Comparison of ENCODE assay signal across 12 mouse cellular contexts in genomic region chr10:80048834-80049233, GRCm38 (mm10). TPM values are rescaled to one million over a fixed set of nuclear protein-coding genes. Genes with fewer than 3 reads are reported as not detected.
DNase-seq lines count a peak whose midpoint lies in the region; ATAC-seq and TF ChIP-seq lines count a peak whose summit lies in the region.
"Had no signal": no experiment of that assay in that cellular context is flagged by ENCODE, and none has a peak within 500 bp of the region (broad histone marks: within the 10 kb centered on the region; RNA-seq: fewer than 3 reads in every experiment).

No protein-coding gene starts in this region.

- H3K4me2 ChIP-seq in heart, embryonic 11.5 days, result no peak overlapping the region
- H3K4me2 ChIP-seq in lung, postnatal 0 days (replicated peaks; ENCODE audit: low read depth, low read length), result no peak overlapping the region
- H3K4me2 ChIP-seq in embryonic facial prominence, embryonic 14.5 days (ENCODE audit: low read depth, low read length), result no peak overlapping the region
- no peak overlapping the region for H3K4me2 ChIP-seq in limb, embryonic 12.5 days

- H3K27me3 ChIP-seq in heart, embryonic 11.5 days (ENCODE audit: control insufficient read depth, insufficient read depth, low read length), result no peaks in the 10 kb centered on the region
- no peaks in the 10 kb centered on the region for H3K27me3 ChIP-seq in lung, postnatal 0 days (replicated peaks; ENCODE audit: insufficient read depth, low read length)
- no peaks in the 10 kb centered on the region for H3K27me3 ChIP-seq in embryonic facial prominence, embryonic 14.5 days (replicated peaks; ENCODE audit: control insufficient read depth, insufficient read depth, low read length)
- H3K27me3 ChIP-seq in limb, embryonic 12.5 days, result peaks cover 10% of the 10 kb centered on the region; the same call in 1 of the 2 replicates

- peak overlapping the region; percentile 10; the same call in 1 of the 2 replicates for H3K27ac ChIP-seq in heart, embryonic 11.5 days (ENCODE audit: low read depth, low read length)
- peak overlapping the region; percentile 68 for H3K27ac ChIP-seq in lung, postnatal 0 days (ENCODE audit: low read length)
- peak overlapping the region; percentile 50 for H3K27ac ChIP-seq in embryonic facial prominence, embryonic 14.5 days (replicated peaks; ENCODE audit: low read depth, low read length)
- H3K27ac ChIP-seq in limb, embryonic 12.5 days, result peak overlapping the region; percentile 71

- H3K4me3 ChIP-seq in heart, embryonic 11.5 days (ENCODE audit: low read depth, low read length), result no peak overlapping the region
- H3K4me3 ChIP-seq in lung, postnatal 0 days (ENCODE audit: low read depth, low read length), result no peak overlapping the region
- H3K4me3 ChIP-seq in lung, adult 2 months (replicated peaks; ENCODE audit: extremely low read depth, low read depth, low read length), result no peak overlapping the region
- H3K4me3 ChIP-seq in embryonic facial prominence, embryonic 14.5 days (ENCODE audit: low read depth, low read length), result no peak overlapping the region
- H3K4me3 ChIP-seq in limb, embryonic 12.5 days (replicated peaks), result no peak overlapping the region
- H3K4me3 ChIP-seq: erythroblast, embryonic 14.5 days had no signal

- no peak overlapping the region for H3K9ac ChIP-seq in heart, embryonic 11.5 days (ENCODE audit: low read depth, low read length)
- no peak overlapping the region for H3K9ac ChIP-seq in lung, postnatal 0 days (replicated peaks; ENCODE audit: low read depth)
- H3K9ac ChIP-seq in embryonic facial prominence, embryonic 14.5 days (ENCODE audit: low read depth, low read length), result no peak overlapping the region
- H3K9ac ChIP-seq in limb, embryonic 12.5 days (replicated peaks), result no peak overlapping the region

- TF ChIP-seq CTCF in lung, postnatal 0 days (IDR thresholded peaks at IDR 0.05), result no peak
- TF ChIP-seq CTCF in lung, adult 2 months (IDR thresholded peaks at IDR 0.05; ENCODE audit: insufficient read depth, low read length), result no peak

- no peak for TF ChIP-seq EP300 in lung, postnatal 0 days (IDR thresholded peaks at IDR 0.05)

- no peak for DNase-seq in heart, adult 9 months (ENCODE audit: low spot score in 2 of 2)
- DNase-seq in lung, postnatal 0 days (ENCODE audit: low spot score), result peak; percentile 25
- no peak for DNase-seq in lung, adult 2 months
- DNase-seq in embryonic facial prominence, embryonic 14.5 days (ENCODE audit: low spot score), result no peak
- no peak for DNase-seq in frontal cortex, adult 2 months (ENCODE audit: extremely low spot score in 1 of 2, low spot score in 1 of 2)
- no peak for DNase-seq in ovary, postnatal 14 days (ENCODE audit: low spot score)
- DNase-seq: kidney, postnatal 25 days; right cerebral cortex, postnatal 14 days; thymus, postnatal 14 days had no signal

- no peak for ATAC-seq in heart, embryonic 11.5 days (replicated peaks; ENCODE audit: insufficient number of reproducible peaks, low FRiP score, low TSS enrichment)
- no peak for ATAC-seq in lung, postnatal 0 days
- no peak for ATAC-seq in embryonic facial prominence, embryonic 14.5 days (ENCODE audit: low read depth)
- no peak for ATAC-seq in limb, embryonic 12.5 days (ENCODE audit: insufficient number of reproducible peaks, insufficient read depth, low FRiP score, low TSS enrichment, low read depth)

- H3K9me3 ChIP-seq in heart, embryonic 11.5 days (replicated peaks; ENCODE audit: control insufficient read depth, low read length), result no peaks in the 10 kb centered on the region; the same call in 1 of the 2 replicates
- H3K9me3 ChIP-seq in lung, postnatal 0 days (ENCODE audit: low read length), result no peaks in the 10 kb centered on the region
- no peaks in the 10 kb centered on the region for H3K9me3 ChIP-seq in embryonic facial prominence, embryonic 14.5 days (ENCODE audit: control insufficient read depth, low read length)
- H3K9me3 ChIP-seq in limb, embryonic 12.5 days, result no peaks in the 10 kb centered on the region

- 27% methylated on average over 3 of the region's 3 CpGs for whole genome bisulfite sequencing in heart, embryonic 11.5 days (ENCODE audit: insufficient replicate concordance)
- 55% methylated on average over 3 of the region's 3 CpGs for WGBS in lung, postnatal 0 days
- 60% methylated on average over 3 of the region's 3 CpGs for WGBS in lung, adult 2 months
- WGBS in embryonic facial prominence, embryonic 14.5 days, result 50% methylated on average over 3 of the region's 3 CpGs
- WGBS in limb, embryonic 12.5 days, result 61% methylated on average over 3 of the region's 3 CpGs

- peaks cover 35% of the 10 kb centered on the region for H3K4me1 ChIP-seq in heart, embryonic 11.5 days (ENCODE audit: control insufficient read depth, insufficient read depth, low read length)
- H3K4me1 ChIP-seq in lung, postnatal 0 days (ENCODE audit: insufficient read depth, low read depth, low read length), result peaks cover 29% of the 10 kb centered on the region
- peaks cover 24% of the 10 kb centered on the region for H3K4me1 ChIP-seq in lung, adult 2 months (ENCODE audit: control insufficient read depth, insufficient read depth, low read length)
- H3K4me1 ChIP-seq in embryonic facial prominence, embryonic 14.5 days (ENCODE audit: control insufficient read depth, insufficient read depth, low read length), result peaks cover 10% of the 10 kb centered on the region
- H3K4me1 ChIP-seq in limb, embryonic 12.5 days (replicated peaks), result peaks cover 21% of the 10 kb centered on the region

- H3K36me3 ChIP-seq in heart, embryonic 11.5 days (ENCODE audit: control insufficient read depth, insufficient read depth, low read length), result no peaks in the 10 kb centered on the region
- H3K36me3 ChIP-seq in lung, postnatal 0 days (ENCODE audit: insufficient read depth, low read length), result no peaks in the 10 kb centered on the region
- no peaks in the 10 kb centered on the region for H3K36me3 ChIP-seq in embryonic facial prominence, embryonic 14.5 days (ENCODE audit: control insufficient read depth, insufficient read depth, low read length)
- H3K36me3 ChIP-seq in limb, embryonic 12.5 days, result no peaks in the 10 kb centered on the region

- TF ChIP-seq POLR2A in lung, adult 2 months (IDR thresholded peaks at IDR 0.05; ENCODE audit: borderline replicate concordance, extremely low read depth, low read depth, low read length), result no peak

RNA-seq across cellular contexts. Expression of gene Gpx4, which starts 1.9 kb away (rescaled TPM):
- 711 and 729 TPM in 2 replicates for polyA plus RNA-seq in heart, embryonic 11.5 days (2014; fragmentation: Nextera tagmentation; extraction: Ambion mirVana)
- 1,058 and 1,082 TPM in 2 replicates for polyA plus RNA-seq in lung, postnatal 0 days (2015; fragmentation: Nextera tagmentation; extraction: Ambion mirVana)
- 581 and 623 TPM in 2 replicates for polyA plus RNA-seq in lung, adult 2 months (2012; rRNA removed)
- 505 and 517 TPM in 2 replicates for polyA plus RNA-seq in embryonic facial prominence, embryonic 14.5 days (2014; fragmentation: Nextera tagmentation; extraction: Ambion mirVana)
- polyA plus RNA-seq in limb, embryonic 12.5 days (2016; fragmentation: Nextera tagmentation; extraction: Ambion mirVana), result 463 and 494 TPM in 2 replicates
- 867 and 914 TPM in 2 replicates for polyA plus RNA-seq in frontal cortex, adult 2 months (2012; rRNA removed)

RNA-seq across cellular contexts. Expression of gene Polr2e, which starts 9.2 kb away (rescaled TPM):
- 160 and 182 TPM in 2 replicates for polyA plus RNA-seq in heart, embryonic 11.5 days (2014; fragmentation: Nextera tagmentation; extraction: Ambion mirVana)
- polyA plus RNA-seq in lung, postnatal 0 days (2015; fragmentation: Nextera tagmentation; extraction: Ambion mirVana), result 178 and 202 TPM in 2 replicates
- 199 and 208 TPM in 2 replicates for polyA plus RNA-seq in lung, adult 2 months (2012; rRNA removed)
- 207 and 227 TPM in 2 replicates for polyA plus RNA-seq in embryonic facial prominence, embryonic 14.5 days (2014; fragmentation: Nextera tagmentation; extraction: Ambion mirVana)
- polyA plus RNA-seq in limb, embryonic 12.5 days (2016; fragmentation: Nextera tagmentation; extraction: Ambion mirVana), result 241 and 251 TPM in 2 replicates
- 200 and 205 TPM in 2 replicates for polyA plus RNA-seq in frontal cortex, adult 2 months (2012; rRNA removed)

RNA-seq across cellular contexts. Expression of gene Arhgap45, which starts 32.4 kb away (rescaled TPM):
- 6.2 and 7.5 TPM in 2 replicates for polyA plus RNA-seq in heart, embryonic 11.5 days (2014; fragmentation: Nextera tagmentation; extraction: Ambion mirVana)
- 20.1 and 22.2 TPM in 2 replicates for polyA plus RNA-seq in lung, postnatal 0 days (2015; fragmentation: Nextera tagmentation; extraction: Ambion mirVana)
- polyA plus RNA-seq in lung, adult 2 months (2012; rRNA removed), result 102 and 103 TPM in 2 replicates
- polyA plus RNA-seq in embryonic facial prominence, embryonic 14.5 days (2014; fragmentation: Nextera tagmentation; extraction: Ambion mirVana), result 4.4 and 6.4 TPM in 2 replicates
- polyA plus RNA-seq in limb, embryonic 12.5 days (2016; fragmentation: Nextera tagmentation; extraction: Ambion mirVana), result 12.5 and 12.6 TPM in 2 replicates
- polyA plus RNA-seq in frontal cortex, adult 2 months (2012; rRNA removed), result 5.3 and 7.1 TPM in 2 replicates

RNA-seq across cellular contexts. Expression of gene Abca7, which starts 52.5 kb away (rescaled TPM):
- 2.1 and 2.8 TPM in 2 replicates for polyA plus RNA-seq in heart, embryonic 11.5 days (2014; fragmentation: Nextera tagmentation; extraction: Ambion mirVana)
- polyA plus RNA-seq in lung, postnatal 0 days (2015; fragmentation: Nextera tagmentation; extraction: Ambion mirVana), result 5.5 and 6.5 TPM in 2 replicates
- polyA plus RNA-seq in lung, adult 2 months (2012; rRNA removed), result 31.4 and 38.2 TPM in 2 replicates
- 2.5 and 2.8 TPM in 2 replicates for polyA plus RNA-seq in embryonic facial prominence, embryonic 14.5 days (2014; fragmentation: Nextera tagmentation; extraction: Ambion mirVana)
- polyA plus RNA-seq in limb, embryonic 12.5 days (2016; fragmentation: Nextera tagmentation; extraction: Ambion mirVana), result 2.1 and 2.3 TPM in 2 replicates
- 12.4 and 13.0 TPM in 2 replicates for polyA plus RNA-seq in frontal cortex, adult 2 months (2012; rRNA removed)

RNA-seq across cellular contexts. Expression of gene Sbno2, which starts 56.5 kb away (rescaled TPM):
- 8.4 and 9.6 TPM in 2 replicates for polyA plus RNA-seq in heart, embryonic 11.5 days (2014; fragmentation: Nextera tagmentation; extraction: Ambion mirVana)
- 17.5 and 26.4 TPM in 2 replicates for polyA plus RNA-seq in lung, postnatal 0 days (2015; fragmentation: Nextera tagmentation; extraction: Ambion mirVana)
- 83.7 and 85.8 TPM in 2 replicates for polyA plus RNA-seq in lung, adult 2 months (2012; rRNA removed)
- 12.8 and 14.1 TPM in 2 replicates for polyA plus RNA-seq in embryonic facial prominence, embryonic 14.5 days (2014; fragmentation: Nextera tagmentation; extraction: Ambion mirVana)
- 13.9 and 14.4 TPM in 2 replicates for polyA plus RNA-seq in limb, embryonic 12.5 days (2016; fragmentation: Nextera tagmentation; extraction: Ambion mirVana)
- 26.6 TPM in 2 replicates for polyA plus RNA-seq in frontal cortex, adult 2 months (2012; rRNA removed)

Comparison
In these comparisons a context has a peak if more than half of its experiments do, and no peak if none do; other contexts are left out.
1. H3K27ac ChIP-seq: peak in every context shown above with its lines; median percentile 71 in limb, embryonic 12.5 days; 68 in lung, postnatal 0 days; 50 in embryonic facial prominence, embryonic 14.5 days; 10 in heart, embryonic 11.5 days.